Mouse (Mus musculus) hindbrain, embryonic 16.5 days (tissue): Measurements from ENCODE around the gene Dusp27. TPM values are rescaled to one million over a fixed set of nuclear protein-coding genes. Genes with fewer than 3 reads are reported as not detected.

ENCODE experiments used
- ATAC-seq: fragments of 200-750 bp; cut with Nextera tagmentation; 2 replicates; pipeline ENCODE4 v1.8.0; 2017; ENCODE audit warnings: moderate TSS enrichment, moderate library complexity
- H3K27ac ChIP-seq: fragments of 300-500 bp; sonication (generic); 2 replicates; pipeline ENCODE4 v1.5.1; 2014; ENCODE audit warnings: low read depth, mild to moderate bottlenecking, control low read depth, low read length, moderate library complexity
- H3K27me3 ChIP-seq: fragments of 300-500 bp; sonication (generic); replicated peaks from 2 replicates; pipeline ENCODE4 v1.6.1; 2014; ENCODE audit warnings: low read length; ENCODE audit not compliant: control insufficient read depth, insufficient read depth
- H3K36me3 ChIP-seq: fragments of 300-500 bp; sonication (generic); 2 replicates; pipeline ENCODE4 v1.6.1; 2014; ENCODE audit warnings: mild to moderate bottlenecking, low read length, moderate library complexity, mixed read lengths; ENCODE audit not compliant: control insufficient read depth, insufficient read depth
- H3K4me1 ChIP-seq: fragments of 300-500 bp; sonication (generic); 2 replicates; pipeline ENCODE4 v1.6.1; 2014; ENCODE audit warnings: low read depth, low read length; ENCODE audit not compliant: control insufficient read depth, insufficient read depth
- H3K4me2 ChIP-seq: fragments of 300-500 bp; sonication (generic); 2 replicates; pipeline ENCODE4 v1.6.1; 2014; ENCODE audit warnings: mild to moderate bottlenecking, low read length, control low read depth, moderate library complexity
- H3K4me3 ChIP-seq: fragments of 300-500 bp; sonication (generic); 2 replicates; pipeline ENCODE4 v1.5.1; 2014; ENCODE audit warnings: mild to moderate bottlenecking, low read length, control low read depth, moderate library complexity
- H3K9ac ChIP-seq: fragments of 300-500 bp; sonication (generic); 2 replicates; pipeline ENCODE4 v1.6.1; 2014; ENCODE audit warnings: low read depth, mild to moderate bottlenecking, control low read depth, low read length, moderate library complexity
- H3K9me3 ChIP-seq: fragments of 300-500 bp; sonication (generic); 2 replicates; pipeline ENCODE4 v1.6.1; 2014; ENCODE audit warnings: mild to moderate bottlenecking, low read length, moderate library complexity; ENCODE audit not compliant: control insufficient read depth
- WGBS: fragments of 180-500 bp; shearing (Covaris S2); extraction: QIAGEN DNeasy Blood & Tissue Kit; methylation state at CpG from one replicate; pipeline ENCODE4 v1.1.7; 2014; 5-methylcytosine and 5-hydroxymethylcytosine counted together
- polyA plus RNA-seq: library from polyadenylated mRNA; unstranded; fragments of >200 nt; fragmentation: Nextera tagmentation; extraction: Ambion mirVana; gene quantifications from 2 replicates; pipeline ENCODE4 v1.2.1, GENCODE M21; 2015

Dusp27 gene
- polyA plus RNA-seq, 1 experiment from 2014 or later = 1.1 TPM

DNA sequence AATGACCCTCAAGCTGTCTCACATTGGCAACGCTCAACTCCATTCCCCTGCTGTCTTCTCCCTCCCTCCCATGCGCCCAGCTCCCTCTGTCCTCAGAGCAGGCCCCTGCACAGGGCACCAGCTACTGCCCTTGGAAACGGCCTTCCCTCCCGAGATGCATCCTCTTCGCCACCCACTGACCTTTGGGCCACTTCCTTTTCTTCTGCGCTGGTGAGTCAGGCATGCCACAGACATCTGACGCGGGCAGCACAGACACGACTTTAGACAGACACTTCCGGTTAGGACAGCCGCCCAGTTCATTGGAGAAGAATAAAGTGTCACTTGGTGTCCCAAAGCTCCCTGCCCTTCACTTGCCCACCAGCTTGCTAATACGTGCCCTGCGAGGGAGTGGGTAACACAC is 10.4 kb upstream of the Dusp27 start:
- no peaks in the 10 kb centered on the region; the same call in 1 of the 2 replicates for H3K4me1 ChIP-seq
- H3K27me3 ChIP-seq = no peaks in the 10 kb centered on the region
- no peak overlapping the region for H3K4me3 ChIP-seq
- H3K36me3 ChIP-seq = no peaks in the 10 kb centered on the region
- H3K9ac ChIP-seq = no peak overlapping the region
- H3K27ac ChIP-seq = no peak overlapping the region
- WGBS = 76% methylated on average over 13 of the region's 13 CpGs
- ATAC-seq = no peak
- H3K4me2 ChIP-seq = no peak overlapping the region
- H3K9me3 ChIP-seq = no peaks in the 10 kb centered on the region

DNA sequence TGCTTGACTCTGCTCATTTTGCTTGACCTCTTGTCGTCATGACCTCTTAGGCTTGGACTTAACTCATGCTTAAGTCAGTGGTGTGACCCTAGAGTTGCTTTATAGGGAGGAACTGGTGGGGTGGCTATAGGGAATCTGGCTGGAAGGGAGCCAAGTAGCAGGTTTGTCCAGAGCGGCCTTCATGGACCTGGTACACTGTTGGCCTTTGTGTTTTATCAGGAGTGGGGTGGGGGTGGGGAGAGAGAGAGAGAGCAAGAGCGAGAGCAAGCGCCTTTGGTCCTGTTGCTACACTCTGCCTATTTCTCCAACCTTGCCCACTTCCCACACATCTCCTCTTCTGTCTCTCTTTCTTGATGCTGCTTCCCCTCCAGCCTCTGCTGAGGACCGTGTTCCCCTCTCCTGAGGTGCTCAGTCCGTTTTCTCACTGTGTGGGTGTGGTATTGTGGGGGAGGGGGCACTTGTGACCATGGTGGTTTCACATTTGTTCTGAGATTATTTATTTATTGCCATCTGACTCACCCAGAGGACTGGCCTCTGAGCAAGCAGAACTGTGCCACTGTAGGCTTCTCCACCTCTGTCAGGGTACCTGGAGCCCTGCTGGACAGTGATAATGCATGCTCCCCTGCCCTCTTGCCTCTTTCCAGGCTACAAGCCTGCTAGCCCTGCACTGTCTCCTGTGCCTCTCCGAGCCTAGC is 9.7 kb upstream of the Dusp27 start:
- no peak overlapping the region for H3K9ac ChIP-seq
- no peak overlapping the region for H3K4me2 ChIP-seq
- no peak overlapping the region for H3K4me3 ChIP-seq
- ATAC-seq = no peak
- WGBS = 80% methylated on average over 7 of the region's 7 CpGs
- H3K27ac ChIP-seq = no peak overlapping the region
- H3K4me1 ChIP-seq = no peaks in the 10 kb centered on the region; the same call in 1 of the 2 replicates
- no peaks in the 10 kb centered on the region for H3K36me3 ChIP-seq
- no peaks in the 10 kb centered on the region for H3K27me3 ChIP-seq
- no peaks in the 10 kb centered on the region for H3K9me3 ChIP-seq

DNA sequence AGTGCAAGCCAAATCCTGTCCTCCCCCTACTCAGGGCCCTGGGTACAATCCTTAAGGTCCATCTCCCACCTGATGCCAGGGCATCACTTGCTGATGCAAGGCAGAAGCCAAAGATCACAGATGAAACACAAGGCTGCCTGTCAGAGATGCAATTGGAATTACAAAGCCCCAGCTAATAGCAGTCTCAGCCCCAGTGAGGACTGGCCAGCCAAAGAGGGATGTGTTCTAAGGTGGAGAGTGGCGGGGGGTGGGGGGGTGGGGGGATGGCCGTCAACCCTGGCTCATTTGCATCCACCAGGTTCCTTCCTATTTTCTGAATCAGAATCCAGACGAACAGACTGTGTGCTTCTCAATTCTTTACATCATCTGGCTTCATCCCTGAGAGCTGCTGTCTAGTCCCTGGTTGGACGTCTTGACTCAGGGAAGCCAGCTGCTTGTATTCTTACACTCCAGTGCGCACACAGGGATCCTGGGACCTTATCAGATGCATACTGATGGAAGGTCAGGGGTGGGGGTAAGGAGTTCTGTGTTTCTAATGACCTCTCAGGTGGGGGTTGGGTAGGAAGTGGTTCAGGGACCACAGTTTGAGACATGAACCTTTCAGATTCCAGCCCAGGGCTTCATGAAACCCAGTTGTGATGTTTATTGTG is 7.5 kb upstream of the Dusp27 start:
- Histone ChIP-seq H3K27ac (no peak overlapping the region), H3K36me3 (no peaks in the 10 kb centered on the region), H3K27me3 (no peaks in the 10 kb centered on the region), H3K4me1 (no peaks in the 10 kb centered on the region; the same call in 1 of the 2 replicates), H3K9ac (no peak overlapping the region), H3K4me3 (no peak overlapping the region), H3K4me2 (no peak overlapping the region), H3K9me3 (no peaks in the 10 kb centered on the region)
- no peak for ATAC-seq
- WGBS = 46% methylated on average over 5 of the region's 5 CpGs

DNA sequence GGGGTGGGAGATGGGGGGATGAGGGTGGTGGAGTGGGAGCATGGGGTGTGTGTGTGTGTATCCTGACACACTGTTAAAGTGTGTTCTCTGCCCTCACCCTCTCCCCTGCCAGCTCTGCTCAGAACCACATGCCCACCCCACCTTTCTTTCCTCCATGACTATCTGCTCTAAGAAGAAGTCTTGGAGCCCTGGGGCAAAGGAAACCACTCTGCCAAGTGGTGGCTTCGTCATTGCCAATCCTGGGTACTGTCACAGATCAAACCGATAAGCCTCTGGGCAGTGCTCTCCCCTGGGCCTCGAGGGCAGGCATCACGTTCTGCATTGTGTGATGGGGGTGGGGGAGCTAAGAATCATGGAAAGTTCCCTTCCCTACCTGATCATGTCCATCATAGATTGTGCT is 4.6 kb upstream of the Dusp27 start:
- no peak for ATAC-seq
- no peak overlapping the region for H3K9ac ChIP-seq
- H3K4me1 ChIP-seq = no peaks in the 10 kb centered on the region
- H3K4me2 ChIP-seq = no peak overlapping the region
- H3K27me3 ChIP-seq = no peaks in the 10 kb centered on the region
- H3K9me3 ChIP-seq = no peaks in the 10 kb centered on the region
- H3K27ac ChIP-seq = no peak overlapping the region
- H3K36me3 ChIP-seq = no peaks in the 10 kb centered on the region
- H3K4me3 ChIP-seq = no peak overlapping the region
- 53% methylated on average over 4 of the region's 4 CpGs for WGBS

DNA sequence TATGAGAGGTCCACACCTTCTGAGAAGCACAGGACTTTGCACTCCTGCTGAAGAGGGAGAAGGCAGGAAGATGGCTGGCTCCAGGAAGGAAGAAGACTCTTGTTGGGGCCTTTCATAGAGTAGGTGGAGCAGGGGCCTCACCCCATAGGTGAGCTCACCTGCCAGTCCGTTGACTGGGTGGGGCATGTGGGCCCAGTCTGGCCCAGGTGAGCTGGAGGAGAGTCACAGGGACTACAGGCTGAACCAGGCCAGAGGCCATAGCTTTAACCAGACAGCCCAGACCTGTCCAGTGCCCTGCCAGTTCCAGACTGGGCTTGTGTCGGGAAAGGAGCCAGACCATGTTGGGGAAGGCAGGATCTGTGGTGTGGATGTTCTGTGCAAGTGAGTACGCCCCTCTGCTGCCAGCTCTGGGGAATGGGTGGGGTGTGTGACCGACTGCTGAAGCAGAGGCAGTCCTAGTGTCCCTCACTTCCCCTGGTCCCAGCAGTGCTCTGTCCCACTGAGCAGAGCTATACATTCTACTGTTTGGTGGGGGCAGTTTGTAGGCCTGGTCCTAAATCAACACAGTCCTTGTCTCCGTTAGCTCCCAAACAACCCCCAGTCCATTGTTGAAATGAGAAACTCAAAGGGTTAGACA is 2.6 kb upstream of the Dusp27 start, which contains the start of gene Gpa33:
TSS of gene Gpa33 (plus strand) at position 15 of the 637 bp plus-strand sequence.
- Histone ChIP-seq H3K36me3 (no peaks in the 10 kb centered on the region), H3K27me3 (no peaks in the 10 kb centered on the region), H3K27ac (no peak within 1 kb of the TSS), H3K4me1 (no peaks in the 10 kb centered on the region), H3K4me2 (no peak within 1 kb of the TSS), H3K4me3 (no peak within 1 kb of the TSS), H3K9ac (no peak within 1 kb of the TSS), H3K9me3 (no peaks in the 10 kb centered on the region)
- WGBS = 86% methylated on average over 5 of the region's 5 CpGs
- ATAC-seq = no peak

DNA sequence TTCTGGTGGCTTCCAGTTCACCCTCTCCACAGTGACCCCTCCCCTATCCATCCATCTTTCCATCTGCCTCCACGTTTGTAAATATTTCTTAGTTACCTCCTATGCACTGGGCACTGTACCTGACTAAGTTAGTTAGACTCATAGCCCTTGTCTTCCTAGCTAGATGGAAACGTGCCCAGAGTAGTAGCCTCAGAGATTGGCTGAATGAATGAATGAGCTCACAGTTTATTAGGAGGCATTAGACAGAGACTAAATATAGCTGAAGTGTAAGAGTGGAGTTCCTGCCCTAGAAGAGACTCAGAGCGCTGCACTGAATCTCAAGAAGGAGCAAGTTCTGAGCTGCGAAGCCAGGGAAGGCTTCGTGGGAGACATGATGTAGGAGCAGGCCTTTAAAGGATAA is 829 bp upstream of the Dusp27 start:
- 90% methylated on average over 5 of the region's 5 CpGs for WGBS
- no peak overlapping the region for H3K4me3 ChIP-seq
- no peaks in the 10 kb centered on the region for H3K36me3 ChIP-seq

DNA sequence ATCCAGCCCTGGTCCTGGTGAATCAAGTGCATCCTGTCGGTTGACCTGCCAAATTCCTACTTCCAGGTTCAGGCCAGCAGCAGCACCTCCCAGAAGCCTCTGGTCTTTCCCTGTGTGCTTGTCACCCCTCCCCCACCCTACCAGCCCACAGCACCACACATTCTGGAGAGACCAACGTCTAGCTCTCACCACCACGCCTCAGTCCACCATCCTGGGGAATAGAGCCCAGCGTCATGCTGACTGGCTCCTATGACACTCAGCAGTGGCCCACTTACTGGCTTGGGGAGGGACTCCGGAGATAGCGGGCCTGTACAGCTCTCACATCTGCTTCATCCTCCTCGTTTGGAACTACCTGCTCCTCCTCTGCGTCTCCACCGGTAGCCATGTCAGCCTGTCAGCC is 927 bp downstream of the Dusp27 start:
- ATAC-seq = no peak
- Histone ChIP-seq H3K9ac (no peak overlapping the region), H3K4me3 (no peak overlapping the region), H3K4me2 (no peak overlapping the region), H3K9me3 (no peaks in the 10 kb centered on the region), H3K27me3 (no peaks in the 10 kb centered on the region), H3K27ac (no peak overlapping the region), H3K4me1 (no peaks in the 10 kb centered on the region), H3K36me3 (no peaks in the 10 kb centered on the region)
- 74% methylated on average over 9 of the region's 9 CpGs for WGBS

More for the DNA sequence above, 829 bp upstream of the Dusp27 start:
- no peaks in the 10 kb centered on the region for H3K9me3 ChIP-seq
- no peak for ATAC-seq
- H3K27me3 ChIP-seq = no peaks in the 10 kb centered on the region
- no peak overlapping the region for H3K27ac ChIP-seq
- no peaks in the 10 kb centered on the region for H3K4me1 ChIP-seq
- H3K4me2 ChIP-seq = no peak overlapping the region
- H3K9ac ChIP-seq = no peak overlapping the region

DNA sequence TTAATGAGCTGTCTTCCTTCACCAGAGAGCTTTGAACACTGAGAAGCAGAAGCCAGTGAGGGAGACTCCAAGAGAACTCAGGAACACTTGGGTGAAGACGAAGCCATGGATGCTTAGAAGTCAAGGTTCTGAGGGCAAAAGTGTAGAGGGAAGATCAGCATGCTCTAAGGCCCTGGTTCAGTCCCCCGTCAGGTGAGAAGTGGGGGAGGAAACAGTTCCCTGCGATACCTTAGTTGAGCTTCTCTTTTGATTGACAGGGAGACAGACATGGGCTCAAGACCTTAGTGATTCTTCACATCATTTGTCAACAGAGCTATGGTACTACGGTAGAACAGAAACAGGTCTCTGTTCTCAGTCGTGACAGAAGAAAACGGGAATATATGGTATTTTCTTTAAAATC is 1.4 kb downstream of the Dusp27 start:
- H3K9ac ChIP-seq = no peak overlapping the region

DNA sequence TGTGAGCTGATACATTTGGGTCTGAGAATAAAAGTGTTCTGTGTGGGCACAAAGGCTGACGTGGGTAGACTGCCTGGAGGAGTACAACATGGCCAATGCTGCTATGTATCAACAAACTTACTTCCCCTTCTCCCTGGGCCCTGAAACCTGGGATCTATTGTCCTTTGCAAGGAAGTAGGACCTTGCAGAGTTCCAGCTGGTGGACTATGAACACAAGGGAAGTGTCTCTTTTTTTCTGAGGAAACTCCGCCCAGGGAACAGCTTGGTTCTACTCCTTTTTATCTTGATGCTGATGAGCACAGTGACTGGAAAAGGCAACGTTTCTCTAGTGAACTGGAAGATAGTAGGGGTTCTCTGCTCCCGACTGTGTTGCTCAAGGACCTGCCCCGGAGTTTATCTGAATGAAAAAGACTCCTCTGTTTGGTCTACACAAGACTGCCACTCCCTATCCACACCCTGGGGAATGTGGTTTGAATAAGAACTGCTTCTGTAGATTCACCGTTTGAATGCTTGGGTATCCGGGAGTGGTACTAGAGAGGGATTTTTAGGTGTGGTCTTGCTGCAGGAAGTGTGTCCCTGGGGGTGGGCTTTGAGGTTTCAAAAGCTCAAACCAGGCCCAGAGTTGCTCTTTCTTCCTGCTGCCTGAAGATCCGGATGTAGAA is 2.7 kb downstream of the Dusp27 start:
- WGBS = 52% methylated on average over 8 of the region's 8 CpGs
- Histone ChIP-seq H3K9ac (no peak overlapping the region), H3K4me2 (no peak overlapping the region), H3K4me3 (no peak overlapping the region), H3K27ac (no peak overlapping the region), H3K4me1 (no peaks in the 10 kb centered on the region), H3K27me3 (no peaks in the 10 kb centered on the region), H3K9me3 (no peaks in the 10 kb centered on the region), H3K36me3 (no peaks in the 10 kb centered on the region)
- no peak for ATAC-seq

More for the DNA sequence above, 1.4 kb downstream of the Dusp27 start:
- Histone ChIP-seq H3K36me3 (no peaks in the 10 kb centered on the region), H3K4me2 (no peak overlapping the region), H3K4me1 (no peaks in the 10 kb centered on the region), H3K27ac (no peak overlapping the region), H3K27me3 (no peaks in the 10 kb centered on the region), H3K9me3 (no peaks in the 10 kb centered on the region), H3K4me3 (no peak overlapping the region)
- 98% methylated on average over 6 of the region's 6 CpGs for WGBS
- no peak for ATAC-seq
